Mouse (Mus musculus): ENCODE measurements around the gene Tbc1d8.

GRCm38 (mm10) chr1:39336788-39337187, 141.8 kb downstream of the Tbc1d8 start:
- no peak for TF ChIP-seq EP300 (IDR thresholded peaks at IDR 0.05; ENCODE audit: low read depth)
- TF ChIP-seq CTCF (IDR thresholded peaks at IDR 0.05; ENCODE audit: low read depth), result no peak
